Mouse (Mus musculus): ENCODE results near the gene Rnft1. TPM values are rescaled to one million over a fixed set of nuclear protein-coding genes. Genes with fewer than 3 reads are reported as not detected.

Rnft1 gene
- 37.1 TPM for total RNA-seq (2023)

DNA sequence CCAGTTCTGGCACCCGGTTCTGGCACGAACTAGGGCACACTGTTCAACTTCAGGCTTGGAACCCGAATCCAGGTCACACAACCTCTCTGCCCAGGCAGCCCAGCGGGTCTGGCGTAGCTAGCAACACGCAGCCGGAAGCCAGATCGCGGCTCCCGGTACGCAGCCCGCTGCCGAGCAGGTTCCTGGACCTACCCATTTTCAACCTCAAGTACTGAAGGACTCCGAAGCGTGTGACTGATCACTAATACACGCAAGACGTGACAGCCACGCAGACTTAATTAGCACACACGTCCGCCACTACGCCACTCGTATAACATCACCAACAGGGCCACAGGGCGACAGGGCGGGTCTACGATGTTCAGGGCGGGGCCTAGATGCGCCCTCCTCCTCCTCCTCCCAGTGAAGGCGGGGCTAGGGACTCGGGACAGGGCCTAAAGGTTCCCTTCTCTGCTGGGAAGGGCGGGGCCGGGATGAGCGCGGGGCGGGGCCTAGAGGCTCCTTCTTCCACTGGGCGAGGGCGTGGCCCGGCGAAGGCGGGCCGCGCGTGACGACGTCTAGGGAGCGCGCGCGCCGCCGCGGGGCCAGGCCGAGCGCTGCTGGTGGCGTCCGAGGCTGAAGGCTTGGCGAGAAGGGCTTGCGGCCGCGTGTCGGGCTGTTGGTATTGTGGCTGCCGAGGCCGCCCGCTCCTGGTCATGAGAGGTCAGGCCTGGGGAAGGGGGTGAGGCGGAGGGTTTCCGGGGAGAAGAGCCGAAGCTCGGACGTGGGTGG, at the start of gene Rnft1:
Gene Rnft1 (plus strand): TSS at position 557 of the 768 bp plus-strand sequence.

GRCm38 (mm10) chr11:86544639-86545299, 60.3 kb downstream of the Rnft1 start, which contains the start of the genes Rps6kb1 and Tubd1:
Gene Rps6kb1 (minus strand): TSS chr11:86544805.
Gene Tubd1 (plus strand): TSS chr11:86544991.

Other genes with a start within 250 kb of the Rnft1 start
- gene Ints2, start 227.1 kb upstream of the Rnft1 start, total RNA-seq (2023): 22.8 TPM
- gene Med13, start 127.1 kb upstream of the Rnft1 start, total RNA-seq (2023): 94.7 TPM
- gene Rps6kb1, start 60.1 kb downstream of the Rnft1 start, total RNA-seq (2023): 70.7 TPM
- 3.1 TPM for gene Tubd1, start 60.3 kb downstream of the Rnft1 start, total RNA-seq (2023)
- 40.1 TPM for gene Vmp1, start 199.2 kb downstream of the Rnft1 start, total RNA-seq (2023)
- gene Ptrh2, start 199.3 kb downstream of the Rnft1 start, total RNA-seq (2023): 5.3 TPM